Mouse (Mus musculus) spleen, adult 2 months (tissue): ENCODE data around the gene Nrros. TPM values are rescaled to one million over a fixed set of nuclear protein-coding genes. Genes with fewer than 3 reads are reported as not detected.

Experiments used
- DNase-seq, 2 experiments: peaks; one replicate each; pipeline versions ENCODE4 v3.0.0 to v3.0.0-alpha.2; 2012 to 2021; ENCODE audit warnings: low spot score in 2 of 2, low read depth in 1 of 2
- H3K27ac ChIP-seq: fragments of 200-500 bp; 2 replicates; pipeline ENCODE4 v1.5.1; 2012; ENCODE audit warnings: low read length, inconsistent platforms; ENCODE audit not compliant: insufficient read depth
- H3K27me3 ChIP-seq: fragments of 200-500 bp; 2 replicates; pipeline ENCODE4 v1.6.1; 2012; ENCODE audit warnings: mild to moderate bottlenecking, moderate library complexity, low read length, inconsistent platforms; ENCODE audit not compliant: control insufficient read depth, insufficient read depth
- H3K36me3 ChIP-seq: fragments of 200-500 bp; 2 replicates; pipeline ENCODE4 v1.6.1; 2012; ENCODE audit warnings: mild to moderate bottlenecking, low read length, inconsistent platforms; ENCODE audit not compliant: control insufficient read depth, insufficient read depth
- H3K4me1 ChIP-seq: fragments of 200-500 bp; 2 replicates; pipeline ENCODE4 v1.6.1; 2011; ENCODE audit warnings: inconsistent platforms; ENCODE audit not compliant: control insufficient read depth, insufficient read depth, insufficient read length
- H3K4me3 ChIP-seq: fragments of 200-500 bp; 2 replicates; pipeline ENCODE4 v1.5.1; 2011; ENCODE audit warnings: mild to moderate bottlenecking, inconsistent platforms; ENCODE audit not compliant: insufficient read depth, insufficient read length; ENCODE audit errors: extremely low read depth
- CTCF ChIP-seq: fragments of 200-500 bp; IDR thresholded peaks from 2 replicates; pipeline ENCODE4 v1.5.1; 2011; ENCODE audit warnings: mild to moderate bottlenecking, inconsistent platforms; ENCODE audit not compliant: insufficient read depth, insufficient read length, insufficient replicate concordance; ENCODE audit errors: extremely low read depth
- POLR2A ChIP-seq: fragments of 200-500 bp; IDR thresholded peaks from 2 replicates; pipeline ENCODE4 v1.6.1; 2011; ENCODE audit warnings: low read depth, low read length, inconsistent platforms
- WGBS: fragments of 180-500 bp; shearing (Covaris S2); methylation state at CpG from one replicate; pipeline ENCODE4 v1.1.7; 2018; 5-methylcytosine and 5-hydroxymethylcytosine counted together
- polyA plus RNA-seq: library from polyadenylated mRNA; depleted of rRNA; stranded (reverse); fragments of >200 nt; gene quantifications from 2 replicates; pipeline ENCODE4 v1.2.3, GENCODE M21; 2012

Gene Nrros
- polyA plus RNA-seq, 1 experiment: 105 TPM

GRCm38 (mm10) chr16:32175029-32175428, 9.6 kb upstream of the Nrros start:
- 96% methylated on average over 4 of the region's 4 CpGs for WGBS
- no peak for TF ChIP-seq CTCF
- TF ChIP-seq POLR2A: no peak
- H3K27me3 ChIP-seq: no peaks in the 10 kb centered on the region
- peaks cover 29% of the 10 kb centered on the region for H3K4me1 ChIP-seq
- DNase-seq: no peak
- no peaks in the 10 kb centered on the region for H3K36me3 ChIP-seq
- H3K4me3 ChIP-seq: no peak overlapping the region
- H3K27ac ChIP-seq: no peak overlapping the region

DNA sequence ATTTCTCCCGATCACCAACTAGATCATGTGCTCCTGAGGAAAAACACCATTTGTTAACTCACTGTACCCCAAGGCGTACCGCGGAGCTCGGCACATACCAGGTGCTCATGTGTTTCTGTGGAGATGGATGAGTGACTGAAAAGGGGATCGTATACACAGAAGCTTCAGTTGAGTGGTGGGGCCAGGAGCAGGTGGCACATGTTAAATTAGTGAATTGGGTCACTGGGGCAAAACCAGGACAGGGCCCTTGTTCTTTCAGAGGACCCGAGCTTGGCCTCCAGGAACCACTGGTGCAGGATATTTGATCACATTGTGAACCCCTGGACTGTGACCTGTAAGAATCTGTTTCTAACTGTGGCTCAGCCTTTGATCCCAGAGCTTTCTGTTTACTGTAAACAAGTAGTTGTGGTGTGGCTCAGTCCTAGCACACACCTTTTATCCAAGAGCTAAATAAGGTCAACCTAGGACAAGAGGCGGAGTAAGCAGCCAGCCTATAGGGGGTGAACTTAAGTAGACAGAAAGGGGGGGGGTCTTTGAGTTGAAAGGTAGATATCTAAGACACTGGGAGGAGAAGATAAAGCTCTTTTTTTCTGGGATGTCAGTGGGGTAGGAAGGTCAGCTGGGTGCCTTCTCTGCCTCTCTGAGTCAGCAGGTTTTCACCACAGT, 9.1 kb upstream of the Nrros start:
- H3K4me1 ChIP-seq: peaks cover 30% of the 10 kb centered on the region
- no peak overlapping the region for H3K27ac ChIP-seq
- 82% methylated on average over 8 of the region's 8 CpGs for WGBS
- no peaks in the 10 kb centered on the region for H3K36me3 ChIP-seq
- TF ChIP-seq CTCF (no peak), POLR2A (no peak)
- no peak overlapping the region for H3K4me3 ChIP-seq
- DNase-seq: no peak
- no peaks in the 10 kb centered on the region for H3K27me3 ChIP-seq

GRCm38 (mm10) chr16:32173401-32173800, 8.0 kb upstream of the Nrros start:
- DNase-seq: no peak
- Histone ChIP-seq H3K27me3 (no peaks in the 10 kb centered on the region), H3K4me1 (peaks cover 27% of the 10 kb centered on the region; the same call in 1 of the 2 replicates), H3K27ac (peak overlapping the region; percentile 22; the same call in 1 of the 2 replicates), H3K36me3 (no peaks in the 10 kb centered on the region), H3K4me3 (no peak overlapping the region)
- TF ChIP-seq POLR2A: no peak
- TF ChIP-seq CTCF: no peak
- WGBS: 61% methylated on average over 11 of the region's 11 CpGs

GRCm38 (mm10) chr16:32171031-32171731, 5.8 kb upstream of the Nrros start:
- Histone ChIP-seq H3K4me3 (no peak overlapping the region), H3K4me1 (peaks cover 22% of the 10 kb centered on the region; the same call in 1 of the 2 replicates), H3K36me3 (no peaks in the 10 kb centered on the region), H3K27ac (peak overlapping the region; percentile 71), H3K27me3 (no peaks in the 10 kb centered on the region)
- WGBS: 65% methylated on average over 5 of the region's 5 CpGs
- DNase-seq: peak in 1 of 2 experiments; percentile 48
- TF ChIP-seq POLR2A (no peak), CTCF (no peak)

GRCm38 (mm10) chr16:32167819-32168545, 2.6 kb upstream of the Nrros start:
- no peak overlapping the region for H3K4me3 ChIP-seq
- no peaks in the 10 kb centered on the region for H3K36me3 ChIP-seq
- no peaks in the 10 kb centered on the region for H3K27me3 ChIP-seq
- WGBS: 93% methylated on average over 4 of the region's 4 CpGs
- TF ChIP-seq POLR2A: no peak
- no peak for TF ChIP-seq CTCF
- no peak overlapping the region for H3K27ac ChIP-seq
- DNase-seq: no peak
- H3K4me1 ChIP-seq: peaks cover 25% of the 10 kb centered on the region; the same call in 1 of the 2 replicates

GRCm38 (mm10) chr16:32164396-32165027, 882 bp downstream of the Nrros start:
- H3K36me3 ChIP-seq: peaks cover 10% of the 10 kb centered on the region
- H3K27me3 ChIP-seq: no peaks in the 10 kb centered on the region
- peak overlapping the region; percentile 90 for H3K4me3 ChIP-seq
- peak in 1 of 2 experiments; percentile 30 for DNase-seq
- TF ChIP-seq CTCF: no peak
- TF ChIP-seq POLR2A: no peak
- peaks cover 18% of the 10 kb centered on the region; the same call in 1 of the 2 replicates for H3K4me1 ChIP-seq
- H3K27ac ChIP-seq: peak overlapping the region; percentile 98
- WGBS: 3% methylated on average over 19 of the region's 19 CpGs
